Mouse (Mus musculus) liver, embryonic 16.5 days (tissue): ENCODE results near the gene Pou2af1. TPM values are rescaled to one million over a fixed set of nuclear protein-coding genes. Genes with fewer than 3 reads are reported as not detected.

Experiments
- ATAC-seq: fragments of 200-750 bp; cut with Nextera tagmentation; 2 replicates; pipeline ENCODE4 v1.8.0; 2017; ENCODE audit warnings: low read depth, mild to moderate bottlenecking, moderate number of reproducible peaks, moderate library complexity
- H3K27ac ChIP-seq: fragments of 300-500 bp; sonication (generic); 2 replicates; pipeline ENCODE4 v1.5.1; 2014; ENCODE audit warnings: mild to moderate bottlenecking, low read length
- H3K27me3 ChIP-seq: fragments of 300-500 bp; sonication (generic); 2 replicates; pipeline ENCODE4 v1.6.1; 2014; ENCODE audit warnings: low read depth, low read length, mixed read lengths; ENCODE audit not compliant: control insufficient read depth, insufficient read depth
- H3K36me3 ChIP-seq: fragments of 300-500 bp; sonication (generic); 2 replicates; pipeline ENCODE4 v1.6.1; 2014; ENCODE audit warnings: mild to moderate bottlenecking; ENCODE audit not compliant: control insufficient read depth, insufficient read depth
- H3K4me1 ChIP-seq: fragments of 300-500 bp; sonication (generic); 2 replicates; pipeline ENCODE4 v1.6.1; 2014; ENCODE audit warnings: low read depth, low read length, mixed read lengths; ENCODE audit not compliant: control insufficient read depth
- H3K4me2 ChIP-seq: fragments of 300-500 bp; sonication (generic); 2 replicates; pipeline ENCODE4 v1.6.1; 2014; ENCODE audit warnings: low read depth, low read length, mixed read lengths
- H3K4me3 ChIP-seq: fragments of 300-500 bp; sonication (generic); 2 replicates; pipeline ENCODE4 v1.5.1; 2014; ENCODE audit warnings: low read depth, mild to moderate bottlenecking, low read length
- H3K9ac ChIP-seq: fragments of 300-500 bp; sonication (generic); 2 replicates; pipeline ENCODE4 v1.6.1; 2014; ENCODE audit warnings: low read depth, low read length
- H3K9me3 ChIP-seq: fragments of 300-500 bp; sonication (generic); replicated peaks from 2 replicates; pipeline ENCODE4 v1.6.1; 2016; ENCODE audit warnings: low read length; ENCODE audit not compliant: control insufficient read depth
- WGBS: fragments of 180-500 bp; shearing (Covaris S2); extraction: QIAGEN DNeasy Blood & Tissue Kit; methylation state at CpG from one replicate; pipeline ENCODE4 v1.1.7; 2014; ENCODE audit not compliant: insufficient replicate concordance; 5-methylcytosine and 5-hydroxymethylcytosine counted together
- polyA plus RNA-seq: library from polyadenylated mRNA; unstranded; fragments of >200 nt; fragmentation: Nextera tagmentation; extraction: Ambion mirVana; gene quantifications from 2 replicates; pipeline ENCODE4 v1.2.1, GENCODE M21; 2015

Pou2af1 gene
- polyA plus RNA-seq, 1 experiment from 2014 or later: 2.7 TPM

GRCm38 (mm10) chr9:51211191-51211590 is 2.3 kb upstream of the Pou2af1 start:
- ATAC-seq: no peak

GRCm38 (mm10) chr9:51213729-51214237 is 275 bp downstream of the Pou2af1 start:
- Histone ChIP-seq H3K36me3 (no peaks in the 10 kb centered on the region), H3K4me2 (no peak overlapping the region), H3K27me3 (no peaks in the 10 kb centered on the region), H3K9ac (no peak overlapping the region), H3K4me1 (no peaks in the 10 kb centered on the region), H3K27ac (no peak overlapping the region), H3K9me3 (no peaks in the 10 kb centered on the region), H3K4me3 (no peak overlapping the region)
- ATAC-seq: no peak
- WGBS: 59% methylated on average over 6 of the region's 6 CpGs

More at GRCm38 (mm10) chr9:51211191-51211590, 2.3 kb upstream of the Pou2af1 start:
- Histone ChIP-seq H3K9ac (no peak overlapping the region), H3K4me3 (no peak overlapping the region), H3K27me3 (no peaks in the 10 kb centered on the region), H3K9me3 (no peaks in the 10 kb centered on the region), H3K4me2 (no peak overlapping the region), H3K27ac (no peak overlapping the region), H3K4me1 (no peaks in the 10 kb centered on the region), H3K36me3 (no peaks in the 10 kb centered on the region)
- WGBS: 35% methylated on average over 6 of the region's 6 CpGs

DNA sequence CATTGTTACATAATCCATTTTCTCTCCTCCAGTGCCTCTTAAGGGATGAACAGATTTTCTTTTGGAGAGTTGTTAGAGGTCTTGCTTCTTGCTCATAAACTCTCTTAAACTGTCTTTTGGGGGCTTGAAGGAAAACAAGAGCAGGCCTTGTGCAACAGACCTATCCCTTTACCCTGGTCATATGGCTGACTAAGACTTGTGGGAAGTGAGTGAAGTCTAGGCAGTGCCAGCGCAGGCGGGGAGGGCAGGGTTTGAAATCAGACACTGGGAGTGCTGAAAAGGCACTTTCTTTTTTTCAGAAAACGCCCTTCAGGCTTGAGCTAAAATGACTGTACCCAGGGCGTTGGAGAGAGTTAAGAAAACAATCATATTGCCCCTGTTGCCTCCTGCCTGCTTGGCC is 1.8 kb downstream of the Pou2af1 start:
- no peaks in the 10 kb centered on the region for H3K36me3 ChIP-seq
- ATAC-seq: no peak
- H3K9ac ChIP-seq: no peak overlapping the region
- no peak overlapping the region for H3K4me3 ChIP-seq
- no peak overlapping the region for H3K4me2 ChIP-seq
- H3K27me3 ChIP-seq: no peaks in the 10 kb centered on the region
- WGBS: 50% methylated on average over 4 of the region's 4 CpGs
- no peak overlapping the region for H3K27ac ChIP-seq
- H3K4me1 ChIP-seq: no peaks in the 10 kb centered on the region
- H3K9me3 ChIP-seq: no peaks in the 10 kb centered on the region

GRCm38 (mm10) chr9:51215949-51216348 is 2.4 kb downstream of the Pou2af1 start:
- ATAC-seq: no peak
- Histone ChIP-seq H3K9ac (no peak overlapping the region), H3K9me3 (no peaks in the 10 kb centered on the region), H3K27me3 (no peaks in the 10 kb centered on the region), H3K27ac (no peak overlapping the region), H3K4me3 (no peak overlapping the region), H3K4me1 (no peaks in the 10 kb centered on the region), H3K4me2 (no peak overlapping the region), H3K36me3 (no peaks in the 10 kb centered on the region)
- WGBS: 37% methylated on average over 6 of the region's 6 CpGs

GRCm38 (mm10) chr9:51225636-51226166 is 12.2 kb downstream of the Pou2af1 start:
- H3K4me1 ChIP-seq: no peaks in the 10 kb centered on the region; the same call in 1 of the 2 replicates
- ATAC-seq: no peak
- WGBS: 54% methylated on average over 5 of the region's 5 CpGs

GRCm38 (mm10) chr9:51230701-51231389 is 17.3 kb downstream of the Pou2af1 start:
- no peak overlapping the region for H3K9ac ChIP-seq
- H3K4me3 ChIP-seq: no peak overlapping the region
- no peaks in the 10 kb centered on the region for H3K36me3 ChIP-seq
- H3K27me3 ChIP-seq: no peaks in the 10 kb centered on the region
- ATAC-seq: no peak
- no peaks in the 10 kb centered on the region; the same call in 1 of the 2 replicates for H3K4me1 ChIP-seq
- no peak overlapping the region for H3K27ac ChIP-seq
- 16% methylated on average over 4 of the region's 4 CpGs for WGBS
- H3K4me2 ChIP-seq: no peak overlapping the region
- no peaks in the 10 kb centered on the region for H3K9me3 ChIP-seq

More at GRCm38 (mm10) chr9:51225636-51226166, 12.2 kb downstream of the Pou2af1 start:
- H3K9ac ChIP-seq: no peak overlapping the region
- H3K9me3 ChIP-seq: no peaks in the 10 kb centered on the region
- H3K27ac ChIP-seq: no peak overlapping the region
- H3K4me3 ChIP-seq: no peak overlapping the region
- H3K4me2 ChIP-seq: no peak overlapping the region
- H3K27me3 ChIP-seq: no peaks in the 10 kb centered on the region
- no peaks in the 10 kb centered on the region for H3K36me3 ChIP-seq

GRCm38 (mm10) chr9:51232163-51232562 is 18.7 kb downstream of the Pou2af1 start:
- Histone ChIP-seq H3K36me3 (no peaks in the 10 kb centered on the region), H3K27me3 (no peaks in the 10 kb centered on the region), H3K27ac (no peak overlapping the region), H3K9me3 (no peaks in the 10 kb centered on the region), H3K4me2 (no peak overlapping the region), H3K9ac (no peak overlapping the region), H3K4me1 (no peaks in the 10 kb centered on the region; the same call in 1 of the 2 replicates), H3K4me3 (no peak overlapping the region)
- 77% methylated on average over 8 of the region's 8 CpGs for WGBS
- ATAC-seq: no peak

DNA sequence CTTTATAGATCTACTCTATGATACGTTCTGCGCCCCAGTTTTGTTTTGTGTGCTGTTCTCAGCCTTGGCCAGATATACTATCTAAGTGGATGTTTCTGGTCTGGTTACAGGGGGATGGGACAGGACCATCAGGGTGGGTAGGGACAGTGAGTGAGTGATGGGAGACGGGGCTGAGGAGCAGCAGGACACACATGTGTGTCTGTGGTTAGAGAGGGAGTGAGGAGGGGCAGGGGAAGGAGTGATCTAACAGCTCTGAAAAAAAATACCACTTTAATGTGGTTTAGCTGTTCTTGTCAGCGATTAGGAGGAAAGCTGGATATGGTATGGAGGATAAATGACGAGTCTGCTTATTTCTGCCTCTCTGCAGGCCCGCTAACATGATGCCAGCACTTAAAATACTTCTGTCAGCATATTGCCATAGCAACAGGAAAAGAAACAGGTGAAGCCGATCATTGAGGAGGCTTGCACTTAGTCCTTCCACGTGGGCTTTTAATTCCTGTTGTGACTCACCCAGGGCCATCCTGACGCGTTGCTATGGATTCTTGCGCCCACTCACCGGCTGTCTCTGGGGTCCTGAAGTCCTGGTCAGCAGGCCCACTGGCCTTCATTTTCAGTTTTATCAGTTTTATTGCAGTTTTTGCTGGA is 25.4 kb downstream of the Pou2af1 start:
- no peaks in the 10 kb centered on the region for H3K9me3 ChIP-seq
- H3K4me3 ChIP-seq: no peak overlapping the region
- no peak for ATAC-seq
- H3K27ac ChIP-seq: no peak overlapping the region
- H3K9ac ChIP-seq: no peak overlapping the region
- H3K27me3 ChIP-seq: no peaks in the 10 kb centered on the region
- H3K4me2 ChIP-seq: no peak overlapping the region
- 29% methylated on average over 12 of the region's 12 CpGs for WGBS
- H3K4me1 ChIP-seq: no peaks in the 10 kb centered on the region
- no peaks in the 10 kb centered on the region for H3K36me3 ChIP-seq
